Mouse (Mus musculus) right cerebral cortex, adult 18-20 months (tissue): ENCODE results near the gene Osbpl3.

Source experiments
- DNase-seq: peaks from one replicate; pipeline ENCODE4 v3.0.0; 2022; ENCODE audit warnings: mixed read lengths

Osbpl3 gene

DNA sequence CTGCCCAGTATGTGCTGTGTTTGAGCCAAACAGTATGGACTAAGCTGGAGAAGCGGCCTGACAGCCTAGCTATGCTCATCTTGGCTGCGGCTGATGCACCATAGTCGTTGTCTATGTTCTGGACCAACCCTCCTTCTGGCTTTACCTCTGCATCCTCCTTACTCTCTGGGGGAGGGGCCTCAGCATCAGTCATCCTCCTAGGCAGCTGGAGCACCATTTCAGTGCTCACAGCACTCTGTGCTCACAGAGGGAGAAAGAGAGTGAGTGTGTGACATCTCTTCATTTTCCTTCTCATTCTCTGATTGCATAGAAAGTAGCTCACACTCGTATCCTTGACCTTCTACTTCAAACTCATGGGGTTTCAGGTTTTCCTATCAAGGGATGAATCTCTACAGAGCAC, 129.8 kb downstream of the Osbpl3 start:
- no peak for DNase-seq

GRCm38 (mm10) chr6:50325485-50325884, 130.5 kb downstream of the Osbpl3 start:
- no peak for DNase-seq

- DNase-seq = peak; percentile 76
Measured at GRCm38 (mm10) chr6:50322631-50323030, 133.4 kb downstream of the Osbpl3 start.

DNA sequence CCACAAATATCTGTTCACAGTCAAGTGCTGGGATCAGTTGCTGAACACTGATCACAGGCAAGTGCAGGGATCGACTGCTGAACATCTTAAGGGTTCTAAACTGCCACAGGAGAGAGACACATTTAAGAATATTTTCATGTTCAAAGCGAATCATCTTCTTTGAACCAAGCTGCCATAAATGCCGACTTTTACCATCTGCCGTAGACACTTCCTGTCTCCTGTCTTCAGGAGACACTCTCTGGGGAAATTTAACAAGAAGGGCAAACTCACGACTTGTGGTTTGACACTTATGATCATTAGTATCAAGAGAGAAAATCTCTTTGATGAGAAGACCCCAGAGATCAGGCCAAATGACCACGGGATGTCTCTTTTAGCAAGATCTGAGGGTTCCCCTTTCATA, 134.3 kb downstream of the Osbpl3 start:
- no peak for DNase-seq

GRCm38 (mm10) chr6:50318590-50319172, 137.3 kb downstream of the Osbpl3 start:
- peak; percentile 82 for DNase-seq

DNA sequence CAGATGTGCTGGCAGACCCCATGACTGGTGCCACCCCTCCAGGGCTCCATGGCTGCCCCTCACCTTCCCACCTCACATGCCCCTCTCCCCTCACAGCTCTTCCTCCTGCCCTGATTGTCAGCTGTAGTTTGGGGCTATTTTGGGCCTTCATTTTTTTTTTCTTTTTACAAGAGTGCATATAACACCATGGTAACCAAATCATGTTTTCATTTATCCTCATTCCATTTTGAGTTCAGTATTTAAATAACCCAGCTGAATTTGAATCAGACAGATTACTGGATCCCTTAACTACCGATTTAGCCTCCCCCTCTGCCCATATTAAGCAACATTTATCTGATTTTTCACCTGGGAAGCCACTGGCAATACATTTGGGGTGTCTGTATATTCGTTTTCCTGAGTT, 137.9 kb downstream of the Osbpl3 start:
- no peak for DNase-seq

GRCm38 (mm10) chr6:50316795-50317505, 139.1 kb downstream of the Osbpl3 start:
- no peak for DNase-seq

DNA sequence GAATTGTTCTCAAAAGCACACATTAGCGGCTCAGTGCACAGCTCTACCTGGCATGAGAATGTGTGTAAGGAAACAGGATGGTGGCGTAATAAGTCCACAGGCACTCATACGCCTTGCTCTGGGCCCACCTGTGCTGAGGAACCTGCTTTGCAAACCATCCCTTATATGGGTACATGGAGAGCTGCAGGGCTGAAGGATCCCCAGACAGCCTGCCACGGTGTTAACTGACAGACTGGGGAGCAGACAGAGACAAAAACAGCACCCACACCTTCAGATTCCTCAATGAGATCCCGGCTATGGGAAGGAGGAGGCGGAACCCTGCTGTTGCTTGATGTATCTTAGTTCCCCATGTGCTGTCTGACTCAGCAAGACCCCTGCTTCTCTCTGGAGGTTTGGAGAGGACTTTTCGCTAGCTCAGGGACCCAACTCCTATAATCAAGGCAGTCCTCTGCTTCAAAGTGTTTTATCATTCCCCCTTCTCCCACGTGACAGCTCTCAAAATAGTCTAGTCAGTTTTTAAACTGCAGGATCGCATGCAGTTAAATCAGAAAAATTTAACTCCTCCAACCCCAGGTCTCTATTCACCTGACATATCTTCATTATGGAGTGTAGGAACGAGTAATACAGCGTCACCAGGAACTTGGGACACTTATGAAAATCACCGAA, 141.5 kb downstream of the Osbpl3 start:
- DNase-seq = peak; percentile 88

DNA sequence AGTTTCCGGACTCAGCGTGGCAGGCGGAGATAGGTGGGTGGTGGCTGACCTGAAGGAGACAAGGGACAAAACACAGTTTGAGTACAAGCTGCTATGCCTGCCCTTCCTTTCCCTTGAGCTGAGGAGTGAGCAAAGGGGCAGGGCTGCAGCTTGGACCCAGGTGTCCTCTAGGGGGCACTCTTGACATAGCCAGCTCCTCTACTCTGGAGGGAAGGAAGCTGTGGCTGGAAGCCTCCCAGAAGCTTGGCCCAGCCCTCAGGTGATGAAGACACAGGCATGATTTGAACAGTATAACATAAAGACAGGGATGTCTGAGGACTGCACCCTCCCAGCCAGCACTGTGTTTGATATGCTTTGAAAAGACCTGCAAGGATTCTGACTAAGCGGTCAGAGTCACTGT, 143.4 kb downstream of the Osbpl3 start:
- DNase-seq = peak; percentile 82

- no peak for DNase-seq
Measured at GRCm38 (mm10) chr6:50309019-50309418, 147.0 kb downstream of the Osbpl3 start.

DNA sequence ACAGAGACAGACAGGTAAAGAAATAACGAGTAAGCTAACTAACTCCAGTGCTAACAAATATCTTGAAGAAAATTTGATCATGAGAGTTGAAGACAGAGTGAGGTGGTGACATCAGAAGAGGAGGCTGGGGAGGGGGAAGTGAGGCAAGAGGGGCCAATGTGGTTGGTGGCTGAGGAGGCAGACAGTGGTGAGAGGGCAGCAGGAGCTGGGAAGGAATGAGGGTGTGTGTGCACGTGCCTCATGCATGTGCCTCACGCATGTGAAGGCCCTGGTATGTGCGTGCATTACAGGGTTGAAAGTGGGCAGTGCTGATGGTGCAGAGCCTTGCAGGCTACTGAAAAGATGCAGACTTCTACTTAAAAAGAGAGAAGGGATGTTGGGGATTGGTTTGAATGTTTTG, 149.4 kb downstream of the Osbpl3 start:
- no peak for DNase-seq

DNA sequence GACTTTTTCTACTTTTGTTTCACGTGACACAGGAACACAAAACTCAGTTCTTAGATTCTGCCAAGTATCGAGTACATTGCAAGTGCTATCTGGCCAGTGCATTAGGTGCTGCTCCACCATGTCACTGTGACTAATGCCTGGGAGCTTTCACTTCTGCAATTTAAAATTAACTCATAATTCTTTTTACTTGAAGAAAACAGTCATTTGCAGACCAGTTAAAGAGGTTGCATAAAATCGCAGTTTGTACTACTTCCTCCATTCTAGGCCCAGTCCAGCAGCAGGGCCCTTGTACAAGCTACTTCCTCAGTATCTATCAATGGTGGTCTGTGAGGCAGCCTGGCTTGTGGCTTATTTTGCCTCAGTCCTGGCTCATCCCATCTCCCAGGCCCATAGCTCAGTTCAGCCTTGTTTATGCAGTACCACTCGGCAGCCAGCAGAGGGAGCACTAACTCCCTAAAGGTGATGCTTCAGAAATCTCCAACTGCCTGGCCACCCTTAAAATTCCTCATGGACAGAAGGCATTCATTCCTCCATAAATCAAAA, 151.0 kb downstream of the Osbpl3 start:
- peak; percentile 81 for DNase-seq

DNA sequence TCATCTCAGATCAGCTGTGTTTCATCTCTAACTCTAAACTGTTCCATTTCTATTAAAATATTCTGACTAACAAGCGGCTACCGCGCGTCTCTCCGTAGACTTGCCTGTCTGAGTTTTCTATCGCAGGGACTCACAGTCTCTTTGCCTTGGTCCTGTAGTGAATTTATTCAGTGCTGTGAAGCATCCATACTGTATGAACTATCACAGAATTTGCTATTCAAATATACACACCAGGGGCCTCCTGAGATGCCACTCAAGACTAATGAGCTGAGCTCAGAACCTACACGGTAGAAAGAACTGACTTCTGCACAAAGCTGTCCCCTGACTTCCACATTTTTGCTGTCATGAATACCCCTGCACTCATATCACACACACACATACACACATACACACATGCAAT, 154.9 kb downstream of the Osbpl3 start:
- no peak for DNase-seq

GRCm38 (mm10) chr6:50300622-50301021, 155.4 kb downstream of the Osbpl3 start:
- DNase-seq = no peak

- DNase-seq = no peak
Measured at GRCm38 (mm10) chr6:50299071-50299470, 156.9 kb downstream of the Osbpl3 start.

DNA sequence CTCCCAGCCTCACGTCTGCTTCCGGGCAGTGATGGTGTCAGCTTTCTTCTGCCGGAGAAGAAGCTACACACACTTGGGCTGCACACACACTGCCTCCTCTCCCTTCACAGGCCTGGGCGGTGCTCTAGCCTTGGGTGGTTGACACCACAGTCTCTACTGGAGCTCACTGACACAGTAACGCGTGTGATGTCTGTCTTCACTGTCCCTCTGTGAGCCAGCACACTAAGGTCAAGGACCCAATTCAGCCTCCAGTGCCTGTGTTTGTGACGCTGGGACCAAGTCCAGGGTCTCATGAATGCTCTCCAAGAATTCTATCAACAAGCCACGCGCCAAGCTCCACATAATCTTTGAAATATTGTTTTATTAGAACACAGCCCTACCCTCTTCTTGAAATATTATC, 158.3 kb downstream of the Osbpl3 start:
- no peak for DNase-seq

- no peak for DNase-seq
Measured at GRCm38 (mm10) chr6:50295136-50295535, 160.9 kb downstream of the Osbpl3 start.

- peak; percentile 71 for DNase-seq
Measured at GRCm38 (mm10) chr6:50294128-50294527, 161.9 kb downstream of the Osbpl3 start.

DNA sequence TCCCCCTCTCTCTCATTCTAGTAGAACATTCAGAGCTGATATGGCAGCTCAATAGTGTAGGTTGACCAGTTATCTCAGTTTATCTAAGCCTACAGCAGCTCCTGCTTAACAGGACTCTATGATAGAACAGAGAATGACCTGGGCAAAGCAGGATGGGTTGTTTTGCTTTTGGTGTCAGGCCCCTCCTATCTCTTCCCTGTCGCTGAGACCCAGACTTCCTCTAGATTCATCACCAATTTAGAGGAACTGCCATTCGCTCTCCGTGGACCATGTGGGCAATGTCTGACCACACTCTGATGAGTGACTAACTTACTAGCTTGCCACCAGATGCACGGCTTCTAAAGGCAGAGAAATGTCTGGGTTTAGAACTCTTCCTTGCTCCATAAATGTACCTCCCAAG, 164.4 kb downstream of the Osbpl3 start:
- DNase-seq = no peak

GRCm38 (mm10) chr6:50286881-50287280, 169.1 kb downstream of the Osbpl3 start:
- no peak for DNase-seq

- DNase-seq = no peak
Measured at GRCm38 (mm10) chr6:50279642-50280041, 176.4 kb downstream of the Osbpl3 start.

DNA sequence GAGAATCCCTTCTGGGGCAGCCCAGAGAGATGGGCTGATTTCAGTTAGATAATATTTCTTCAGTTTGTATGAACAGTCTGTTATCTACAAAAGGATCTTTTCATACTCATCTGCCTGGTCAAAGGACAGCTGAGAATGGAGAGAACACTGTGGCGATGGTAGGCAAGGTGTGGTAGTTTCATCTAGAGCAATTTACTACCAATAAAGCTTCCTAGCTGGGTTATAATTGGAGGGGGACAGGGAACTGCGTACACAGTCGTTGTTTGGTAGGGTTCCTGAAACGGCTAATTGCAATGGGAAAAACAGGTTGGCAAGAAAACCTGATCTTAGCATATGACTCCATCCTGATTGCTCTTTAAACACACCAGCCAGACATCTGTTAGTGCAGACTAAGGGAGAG, 182.1 kb downstream of the Osbpl3 start:
- DNase-seq = no peak

DNA sequence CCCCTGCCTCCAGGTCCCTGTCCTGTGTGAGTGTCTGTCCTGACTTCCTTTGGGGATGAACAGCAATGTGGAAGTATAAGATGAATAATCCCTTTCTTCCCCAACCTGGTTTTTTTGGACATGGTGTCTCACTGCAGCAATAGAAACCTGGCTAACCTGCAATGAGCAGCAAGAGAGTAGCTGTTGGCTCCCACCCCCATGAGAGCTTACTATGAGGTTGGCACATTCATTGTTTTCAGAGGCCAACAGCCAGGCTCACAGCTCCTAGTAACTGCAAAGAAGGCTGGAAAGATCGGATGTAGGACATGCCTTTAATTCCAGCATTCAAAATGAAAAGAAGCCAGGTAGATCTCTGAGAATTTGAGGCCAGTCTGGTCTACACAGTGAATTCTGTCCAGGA, 182.6 kb downstream of the Osbpl3 start:
- DNase-seq = no peak

DNA sequence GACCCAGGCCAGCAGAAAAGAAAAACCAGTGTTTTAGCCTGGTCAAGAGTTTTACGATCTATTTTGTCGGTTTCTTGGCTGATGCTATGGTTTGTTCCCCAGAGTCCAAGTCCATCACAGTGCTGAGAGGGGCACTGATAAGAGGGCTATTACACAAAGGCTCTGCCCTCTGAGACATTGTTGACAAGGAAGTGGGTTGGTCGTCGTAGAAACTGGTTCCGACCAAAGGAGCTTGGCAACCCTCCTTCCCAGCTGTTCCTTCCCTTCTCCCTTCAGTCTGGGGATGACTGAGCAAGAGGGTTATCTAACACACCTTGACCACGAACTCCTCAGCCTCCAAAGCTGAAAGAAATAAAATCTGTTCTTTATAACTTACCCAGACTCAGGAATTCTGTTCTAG, 192.3 kb downstream of the Osbpl3 start, which contains the start of gene Gsdme:
TSS of gene Gsdme (minus strand) at position 193 of the 400 bp plus-strand sequence.
- DNase-seq = no peak
